Mouse (Mus musculus): ENCODE data around the gene Gatad2b.
A peak's percentile ranks its signal among the peaks of the same experiment; 100 is the strongest.

Gene Gatad2b

DNA sequence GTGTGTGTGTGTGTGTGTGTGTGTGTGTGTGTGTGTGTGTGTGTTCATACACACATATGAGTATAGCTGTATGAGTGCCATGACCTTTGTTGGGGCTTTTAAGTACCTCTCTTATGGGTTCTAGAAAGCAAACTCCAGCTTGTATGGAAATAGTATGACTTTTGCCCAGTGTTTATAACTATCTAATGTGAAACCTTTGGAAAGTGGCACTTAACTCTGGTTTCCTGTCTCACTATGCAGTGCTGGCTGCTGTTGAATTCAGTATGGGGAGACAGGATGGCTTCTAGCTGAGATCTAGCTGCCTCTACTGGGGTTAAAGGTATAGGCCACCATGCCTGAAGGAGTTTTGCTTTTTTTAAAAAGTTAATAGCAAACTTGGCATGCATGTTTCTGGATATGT lies 16.6 kb downstream of the Gatad2b start:
- no peak for DNase-seq (ENCODE audit: low read depth, low spot score)

DNA sequence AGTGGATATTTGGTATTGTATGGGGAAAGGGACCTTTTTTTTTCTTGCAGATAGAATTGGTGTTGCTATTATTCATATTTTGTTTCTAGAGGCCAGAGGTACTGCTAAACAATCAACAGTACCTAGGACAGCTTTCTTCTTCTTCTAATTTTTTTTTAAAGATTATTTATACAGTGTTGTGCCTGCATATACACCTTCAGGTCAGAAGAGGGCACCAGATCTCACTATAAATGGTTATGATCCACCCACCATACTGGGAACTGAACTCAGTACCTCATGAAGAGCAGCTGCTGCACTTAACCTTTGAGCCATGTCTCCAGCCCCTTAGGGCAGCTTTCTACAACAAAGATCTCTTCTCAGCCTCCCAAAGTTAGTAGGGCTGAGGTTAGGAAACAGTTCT lies 20.4 kb downstream of the Gatad2b start:
- peak; percentile 49 for DNase-seq (ENCODE audit: low read depth, low spot score)

DNA sequence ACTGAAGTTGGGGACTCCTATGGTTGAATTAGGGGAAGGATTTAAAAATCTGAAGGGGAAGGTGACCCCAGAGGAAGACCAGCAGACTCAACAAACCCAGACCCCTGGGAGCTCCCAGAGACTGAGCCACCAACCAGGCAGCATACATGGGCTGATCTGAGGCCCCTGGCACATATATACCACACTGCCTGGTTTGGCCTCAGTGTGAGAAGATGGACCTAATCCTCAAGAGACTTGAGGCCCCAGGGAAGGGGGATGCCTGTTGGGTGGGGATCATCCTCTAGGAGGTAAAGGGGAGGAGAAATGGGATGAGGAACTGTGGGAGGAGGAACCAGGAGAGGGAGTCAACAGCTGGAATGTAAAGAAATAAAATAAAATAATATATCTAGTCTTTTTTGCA lies 21.3 kb downstream of the Gatad2b start:
- no peak for DNase-seq (ENCODE audit: low read depth, low spot score)

DNA sequence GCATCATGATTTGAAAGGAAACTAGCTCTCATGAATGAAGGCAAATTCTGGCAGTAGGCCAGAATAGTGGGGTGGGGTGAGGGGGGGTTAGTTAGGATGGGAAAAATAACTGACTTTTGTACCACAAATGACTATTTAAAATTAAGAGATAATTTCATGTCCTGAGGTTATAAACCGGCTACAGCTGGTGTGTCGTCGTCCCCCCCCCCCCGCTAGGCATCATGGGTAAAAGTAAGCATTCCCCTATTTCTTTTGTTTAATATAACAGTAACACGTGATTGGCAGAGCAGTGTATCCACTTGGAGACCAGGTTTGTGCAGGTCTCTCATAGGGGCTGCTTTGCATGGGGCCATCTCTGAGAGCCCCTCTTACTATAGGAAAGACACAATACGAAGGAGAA lies 29.3 kb downstream of the Gatad2b start:
- DNase-seq (ENCODE audit: low read depth, low spot score): no peak

DNA sequence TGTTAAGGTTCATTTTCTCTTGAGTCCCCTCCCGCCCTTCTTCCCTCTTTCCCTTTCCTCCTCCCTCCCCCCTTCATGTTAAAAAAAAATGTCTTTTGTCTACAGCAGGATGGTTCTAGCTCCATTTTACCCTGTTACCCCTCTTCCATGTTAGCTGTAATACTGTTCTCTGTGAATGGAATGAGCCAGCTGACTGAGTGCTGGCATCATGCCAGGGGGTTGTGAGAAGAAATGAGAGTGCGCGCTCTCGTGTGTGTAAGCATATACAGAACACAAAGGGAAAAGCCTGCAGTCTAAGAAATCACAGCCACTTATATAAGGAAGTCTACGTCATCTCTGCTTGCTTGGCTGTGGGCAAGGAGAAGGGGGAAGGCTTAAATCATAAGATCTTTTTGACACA lies 30.1 kb downstream of the Gatad2b start:
- DNase-seq (ENCODE audit: low read depth, low spot score): no peak

DNA sequence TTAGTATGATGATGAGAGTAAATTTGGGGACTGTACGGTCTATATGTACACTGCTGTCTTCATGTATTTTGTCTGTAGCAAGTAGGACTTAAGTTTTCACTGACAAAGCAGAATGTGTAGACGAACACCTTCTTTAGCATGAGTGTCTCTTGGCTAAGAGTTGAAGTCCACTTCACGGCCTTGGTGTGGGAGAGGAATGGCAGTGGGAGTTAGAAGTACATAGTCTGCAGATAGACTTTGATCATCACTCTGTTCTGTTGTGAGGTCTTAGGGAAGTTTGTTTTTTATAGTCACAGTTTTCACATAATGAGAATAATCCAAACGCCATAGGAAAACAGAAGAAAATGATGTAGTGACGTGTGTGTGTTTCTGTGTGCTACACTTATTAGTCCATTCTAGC lies 39.5 kb downstream of the Gatad2b start:
- no peak for DNase-seq (ENCODE audit: low read depth, low spot score)

DNA sequence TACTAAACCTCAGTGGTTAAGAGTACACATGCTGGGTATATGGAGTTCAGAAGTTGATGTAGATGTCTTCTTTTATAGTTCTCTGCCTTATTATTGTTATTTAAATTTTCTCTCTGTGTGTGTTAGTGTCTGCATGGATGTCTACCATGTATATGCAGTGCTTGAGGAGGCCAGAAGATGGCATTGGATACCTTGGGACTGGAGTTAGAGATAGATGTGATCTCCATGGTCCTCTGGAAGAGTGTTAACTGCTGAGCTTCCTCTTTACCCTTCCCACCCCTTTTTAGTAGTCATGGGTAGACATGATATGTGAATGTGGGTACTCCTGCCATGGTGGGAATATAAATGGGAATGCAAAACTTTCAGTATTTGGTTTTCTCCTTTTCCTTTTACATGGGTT lies 42.5 kb downstream of the Gatad2b start:
- no peak for DNase-seq (ENCODE audit: low read depth, low spot score)

DNA sequence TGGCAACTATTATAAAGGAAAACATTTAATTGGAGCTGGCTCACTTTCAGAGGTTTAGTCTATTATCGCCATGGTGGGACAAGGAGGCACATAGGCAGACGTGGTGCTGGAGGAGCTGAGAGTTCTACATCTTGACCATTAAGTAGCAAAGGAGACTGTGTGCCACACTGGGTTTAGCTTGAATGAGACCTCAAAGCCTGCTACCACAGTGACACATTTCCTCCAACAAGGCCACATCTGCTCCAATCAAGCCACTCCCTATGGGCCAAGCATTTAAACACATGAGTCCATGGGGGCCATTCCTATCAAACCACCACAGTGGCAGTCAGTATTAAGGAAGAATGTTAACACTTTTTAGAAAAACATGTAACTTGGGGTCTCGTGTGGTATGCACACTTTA lies 45.2 kb downstream of the Gatad2b start:
- no peak for DNase-seq (ENCODE audit: low read depth, low spot score)

DNA sequence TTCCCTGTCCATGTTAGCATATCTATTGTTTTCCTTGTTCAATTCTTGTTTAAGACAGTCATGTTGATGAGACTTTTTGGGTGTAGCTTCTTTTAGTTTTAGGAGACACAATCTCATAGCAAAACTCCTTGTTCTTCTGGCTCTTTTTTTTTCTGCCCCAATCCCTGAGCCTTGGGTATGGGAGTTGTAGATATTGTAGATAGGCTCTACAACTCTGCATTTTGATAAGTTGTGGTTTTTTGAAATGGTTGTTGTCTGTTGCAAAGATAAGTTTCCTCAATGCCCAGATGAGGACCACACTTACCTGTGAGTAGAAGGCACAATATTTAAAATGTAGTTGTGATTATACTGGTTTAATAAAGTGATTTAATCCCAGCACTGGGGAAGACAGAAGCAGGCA lies 47.2 kb downstream of the Gatad2b start:
- DNase-seq (ENCODE audit: low read depth, low spot score): no peak

DNA sequence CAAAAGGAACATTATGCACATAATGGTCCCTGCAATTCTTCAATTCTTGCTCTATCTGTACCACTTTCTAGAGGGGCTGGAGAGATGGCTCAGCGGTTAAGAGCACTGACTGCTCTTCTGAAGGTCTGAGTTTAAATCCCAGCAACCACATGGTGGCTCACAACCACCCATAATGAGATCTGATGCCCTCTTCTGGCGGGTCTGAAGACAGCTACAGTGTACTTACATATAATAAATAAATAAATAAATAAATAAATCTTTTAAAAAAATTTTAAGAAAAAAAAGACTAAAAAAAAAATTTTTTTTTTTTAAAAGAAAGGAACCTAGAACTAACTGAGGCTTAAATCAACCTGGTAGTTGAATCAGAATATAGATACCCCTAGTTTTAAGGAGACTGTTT lies 49.9 kb downstream of the Gatad2b start:
- DNase-seq (ENCODE audit: low read depth, low spot score): peak; percentile 39

DNA sequence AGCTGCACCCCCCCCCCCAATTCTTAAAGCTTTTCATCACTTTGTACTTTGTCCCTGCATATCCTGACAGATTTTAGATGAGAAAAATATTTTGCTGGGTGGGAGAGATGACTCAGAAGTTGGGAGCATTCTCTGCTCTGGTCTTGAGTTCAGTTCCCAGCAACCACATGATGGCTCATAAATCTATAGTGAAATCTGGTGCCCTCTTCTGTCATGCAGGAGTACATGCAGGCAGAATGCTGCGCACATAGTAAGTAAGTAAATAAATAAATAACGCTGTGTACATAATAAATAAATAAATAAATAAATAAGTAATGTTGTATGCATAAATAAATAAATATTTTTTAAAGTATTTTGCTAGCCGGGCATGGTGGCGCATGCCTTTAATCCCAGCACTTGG lies 54.9 kb downstream of the Gatad2b start:
- DNase-seq (ENCODE audit: low read depth, low spot score): peak; percentile 42

DNA sequence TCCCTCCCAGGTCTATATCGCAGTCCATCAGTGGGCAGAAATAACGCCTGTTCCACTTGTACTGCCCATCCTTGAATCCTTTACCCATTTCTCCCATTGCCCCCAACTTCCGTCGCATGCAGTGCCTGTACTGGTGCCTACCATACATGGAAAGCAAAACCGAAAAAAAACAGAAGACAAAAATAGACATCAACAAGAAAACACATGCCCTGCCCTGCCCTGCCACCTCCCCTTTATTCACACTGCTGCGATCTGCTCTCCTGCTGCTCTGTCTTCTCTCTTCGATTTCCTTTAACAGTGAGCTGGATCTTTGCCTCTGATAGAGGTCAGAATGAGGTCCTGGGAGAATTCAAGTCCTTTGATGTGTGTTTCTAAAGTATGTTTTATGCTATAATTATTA lies 65.0 kb downstream of the Gatad2b start:
- no peak for DNase-seq (ENCODE audit: low read depth, low spot score)

DNA sequence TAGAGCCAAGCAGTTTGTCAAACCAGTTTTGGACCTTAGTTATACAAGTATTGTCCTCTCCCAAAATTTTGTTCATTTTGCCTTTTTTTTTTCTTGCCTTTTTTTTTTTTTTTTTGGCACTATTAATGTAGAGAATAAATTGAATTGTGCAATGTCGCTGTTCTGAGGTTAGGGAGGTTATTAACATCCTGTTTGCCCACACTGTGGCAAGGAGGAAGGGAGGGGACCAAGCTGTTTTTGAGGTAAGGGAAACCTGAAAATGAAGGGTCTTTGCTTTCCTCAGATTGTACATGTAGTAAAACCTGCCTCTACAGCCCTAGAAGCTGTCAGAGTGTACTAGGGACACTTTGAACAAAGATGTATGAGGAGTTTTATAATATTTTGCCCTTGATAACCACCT lies 66.3 kb downstream of the Gatad2b start:
- no peak for DNase-seq (ENCODE audit: low read depth, low spot score)

DNA sequence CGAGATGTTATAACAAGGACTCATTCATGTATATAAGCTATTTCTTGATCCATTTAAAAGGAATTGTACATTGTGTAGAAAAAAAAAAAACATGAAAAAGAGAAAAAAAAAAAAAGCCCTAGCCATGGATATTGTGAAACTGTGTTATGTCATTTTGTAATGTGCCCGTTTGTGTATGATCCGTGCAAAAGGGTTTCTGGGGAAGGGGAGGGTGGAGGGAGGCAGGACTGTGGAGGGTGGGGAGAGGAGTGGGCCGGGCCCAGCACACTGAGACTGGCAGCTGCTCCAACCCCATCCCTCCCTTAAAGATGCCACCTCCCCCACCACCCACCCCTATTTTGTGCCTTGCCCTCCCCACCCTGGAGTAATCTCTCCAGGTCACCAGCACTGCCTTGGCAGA lies 68.5 kb downstream of the Gatad2b start:
- no peak for DNase-seq (ENCODE audit: low read depth, low spot score)

DNA sequence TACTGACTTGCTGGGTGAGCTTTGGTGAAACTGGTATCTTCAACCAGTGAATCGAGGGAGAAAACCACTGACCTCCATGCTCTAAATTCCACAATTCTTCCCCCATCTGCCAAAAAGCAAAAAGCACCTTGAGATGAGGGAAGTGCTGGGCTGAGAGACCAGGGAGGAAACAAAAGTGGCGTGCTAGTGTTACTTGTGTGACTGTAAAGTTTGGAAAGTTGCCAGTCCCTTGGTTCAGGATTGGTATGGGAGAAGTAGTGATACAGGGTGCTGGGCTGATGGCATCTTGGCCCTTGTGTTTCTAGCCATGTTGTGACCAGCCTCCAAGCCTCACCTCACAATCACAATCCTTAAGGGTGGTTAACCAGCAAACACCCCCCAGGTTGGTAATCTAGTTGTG lies 69.4 kb downstream of the Gatad2b start:
- peak; percentile 13 for DNase-seq (ENCODE audit: low read depth, low spot score)

DNA sequence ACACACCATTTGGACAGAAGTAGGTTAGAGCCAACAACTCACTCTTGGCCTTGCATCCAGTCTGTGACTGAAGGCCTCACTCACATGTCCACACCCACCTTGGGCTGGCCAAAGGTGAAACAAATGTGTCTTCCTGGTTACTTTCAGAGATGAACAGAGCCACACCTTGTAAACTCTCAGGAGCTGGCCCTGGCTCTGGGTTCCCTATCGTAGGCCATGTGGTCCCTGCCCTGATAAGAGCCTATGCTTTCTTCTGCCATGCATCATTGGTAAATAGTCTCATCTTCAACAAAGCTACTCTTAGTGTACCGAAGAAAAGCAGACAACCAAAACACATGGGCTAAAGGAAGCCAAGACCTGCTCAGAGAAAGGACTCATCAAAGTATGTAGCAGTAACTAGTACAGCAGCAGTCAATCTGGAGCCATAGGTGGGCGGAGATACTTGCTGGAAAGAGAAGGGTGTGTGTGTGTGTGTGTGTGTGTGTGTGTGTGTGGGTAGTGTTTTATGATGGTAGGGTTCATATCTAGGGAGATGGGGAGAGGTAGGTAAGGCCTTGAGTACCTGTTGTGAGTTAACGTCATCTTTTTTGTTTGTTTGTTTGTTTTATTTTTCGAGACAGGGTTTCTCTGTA lies 74.1 kb downstream of the Gatad2b start:
- DNase-seq (ENCODE audit: low read depth, low spot score): no peak

DNA sequence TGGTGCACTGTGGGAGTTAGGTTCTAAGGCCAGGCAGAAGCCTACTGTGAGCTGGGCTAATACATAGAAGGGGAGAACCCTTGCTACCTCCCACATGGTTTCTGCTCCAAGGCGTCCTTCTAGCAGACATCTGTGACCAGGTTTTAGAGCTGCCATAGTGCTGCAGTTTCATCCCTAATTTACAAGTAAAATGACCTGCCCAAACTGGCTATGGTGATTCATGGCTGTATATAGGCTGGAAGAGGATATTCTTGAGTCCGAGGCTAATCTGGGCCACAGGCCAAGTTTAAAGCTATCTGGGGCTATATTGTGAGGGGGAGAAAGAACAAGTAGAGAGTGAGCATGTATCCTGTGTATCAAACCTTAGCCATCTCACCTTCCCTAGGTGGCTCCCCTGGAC lies 76.1 kb downstream of the Gatad2b start:
- no peak for DNase-seq (ENCODE audit: low read depth, low spot score)

DNA sequence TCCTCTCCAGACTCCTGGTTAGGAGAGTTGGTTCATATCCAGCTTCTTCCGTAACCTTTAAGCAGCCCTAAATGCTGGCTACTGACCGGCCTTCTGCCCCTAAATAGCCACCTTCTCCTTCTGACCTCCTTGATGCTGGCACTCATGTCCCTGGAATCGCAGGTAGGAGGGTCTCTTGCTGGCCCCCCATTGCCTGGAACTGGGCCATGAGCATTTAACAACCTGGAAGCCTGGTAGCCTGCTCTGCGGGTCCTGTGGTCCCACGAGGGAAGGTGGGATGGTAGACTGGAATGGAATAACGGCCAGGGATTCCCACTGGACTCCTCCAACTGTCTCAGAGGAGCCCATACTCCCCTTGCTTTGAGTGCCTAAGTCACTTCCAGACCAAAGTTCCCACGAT lies 78.9 kb downstream of the Gatad2b start:
- no peak for DNase-seq (ENCODE audit: low read depth, low spot score)

DNA sequence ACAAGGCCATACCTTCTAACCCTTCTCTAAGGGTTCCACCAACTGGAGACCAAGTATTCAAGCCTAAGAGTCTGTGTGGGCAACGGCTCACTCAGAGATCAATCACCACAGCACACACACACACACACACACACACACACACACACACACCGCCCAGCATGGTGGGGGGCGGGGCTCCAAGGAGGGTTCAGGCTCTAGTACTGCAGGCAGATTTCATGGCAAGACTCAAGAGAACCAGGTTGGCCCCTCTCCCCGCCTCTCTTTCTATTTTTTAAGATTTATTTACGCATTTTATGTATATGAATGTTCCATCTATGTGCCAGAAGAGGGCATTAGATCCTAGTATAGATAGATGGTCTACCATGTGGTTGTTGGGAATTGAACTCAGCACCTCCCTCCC lies 79.8 kb downstream of the Gatad2b start:
- no peak for DNase-seq (ENCODE audit: low read depth, low spot score)

DNA sequence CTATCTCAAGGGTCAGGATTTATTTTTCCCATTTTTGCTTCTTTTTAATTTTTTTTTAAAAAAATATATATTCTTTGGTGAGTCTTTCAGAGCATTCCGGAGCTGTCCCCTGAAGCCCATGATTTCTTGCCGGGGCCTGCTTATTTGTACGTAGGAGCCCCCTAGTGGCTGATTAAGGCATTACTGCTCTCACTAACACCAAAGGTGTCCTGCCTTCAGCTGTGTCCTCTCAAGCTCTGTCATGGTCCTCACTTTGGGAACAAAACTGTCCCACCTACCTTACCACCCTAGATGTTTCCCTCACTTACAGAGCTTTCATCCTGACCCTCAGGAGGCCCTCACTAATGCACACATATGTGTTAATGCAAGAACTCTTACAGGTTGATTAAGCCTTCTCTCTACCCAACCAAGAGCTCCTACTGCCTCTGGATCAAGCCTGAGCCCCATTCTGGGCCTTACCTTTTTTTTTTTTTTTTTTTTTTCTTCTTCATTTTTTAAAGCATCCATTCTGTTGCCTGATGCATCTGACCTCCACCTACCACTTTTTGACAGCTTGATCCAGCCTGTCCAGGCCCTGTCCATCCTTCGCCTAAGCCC lies 80.6 kb downstream of the Gatad2b start:
- peak; percentile 94 for DNase-seq (ENCODE audit: low read depth, low spot score)

DNA sequence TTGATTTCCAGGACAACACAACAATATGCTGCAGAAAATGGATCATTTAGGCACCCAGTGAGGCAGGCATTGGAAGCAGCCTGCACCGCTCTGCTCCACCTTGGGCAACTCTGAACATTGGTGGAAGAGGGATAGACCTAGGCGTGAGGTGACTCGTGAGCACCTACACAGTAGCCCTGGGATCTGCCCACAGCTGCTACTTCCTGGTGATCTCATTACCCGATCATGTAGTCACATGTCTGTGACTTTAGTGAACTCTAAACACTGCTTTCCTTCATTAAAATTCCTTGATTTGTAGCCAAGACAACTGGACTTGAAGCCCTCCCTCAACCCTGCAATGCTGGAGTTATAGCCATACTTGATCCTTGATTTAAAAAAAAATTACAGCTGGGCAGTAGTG lies 81.4 kb downstream of the Gatad2b start:
- peak; percentile 70 for DNase-seq (ENCODE audit: low read depth, low spot score)

DNA sequence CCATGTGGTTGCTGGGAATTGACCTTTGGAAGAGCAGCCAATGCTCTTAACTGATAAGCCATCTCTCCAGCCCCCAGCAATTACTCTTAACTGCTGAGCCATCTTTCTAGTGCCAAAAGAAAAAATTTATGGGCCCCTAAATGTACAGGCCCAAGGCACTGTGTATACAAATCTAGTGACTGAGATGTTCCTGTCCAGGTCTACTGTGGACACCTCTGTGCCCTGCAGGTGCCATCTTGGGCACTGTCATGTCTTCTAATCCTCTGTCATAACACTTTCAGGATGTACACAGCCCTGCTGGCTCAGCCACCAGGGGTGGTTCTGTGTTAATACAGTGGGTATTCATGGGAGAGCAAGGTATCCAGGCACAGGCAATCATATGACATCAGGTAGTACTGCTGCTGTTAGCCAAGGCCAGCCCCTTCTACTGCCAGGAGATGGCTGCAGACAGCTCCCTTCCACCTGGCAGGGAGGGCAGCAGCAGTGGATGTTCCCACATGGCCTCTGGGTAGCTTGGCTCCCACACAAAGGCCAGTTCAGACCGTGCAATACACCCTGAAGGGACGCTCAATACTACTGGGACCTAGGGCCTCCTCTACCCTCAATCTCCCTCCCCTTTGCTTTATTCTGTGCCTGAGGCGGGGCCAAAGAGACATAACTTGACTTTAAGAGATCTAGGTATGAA lies 82.7 kb downstream of the Gatad2b start:
- DNase-seq (ENCODE audit: low read depth, low spot score): no peak

DNA sequence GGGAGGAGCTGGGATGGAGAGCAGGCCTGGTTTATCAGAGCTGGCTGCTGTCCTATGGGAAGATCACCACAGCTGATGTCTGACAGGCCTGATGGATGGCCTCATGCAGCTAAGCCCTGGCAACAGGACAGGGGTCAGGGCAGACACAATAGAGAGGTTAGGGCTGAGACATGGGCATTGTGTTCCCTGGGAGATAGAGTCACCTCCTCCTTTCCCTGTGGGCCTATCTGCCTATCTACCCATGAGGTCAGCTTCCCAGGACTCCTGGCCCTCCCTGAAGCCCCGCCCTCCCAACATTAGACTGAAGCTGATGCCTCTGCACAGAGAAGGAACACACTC lies 83.2 kb downstream of the Gatad2b start:
- peak; percentile 65 for DNase-seq (ENCODE audit: low read depth, low spot score)

DNA sequence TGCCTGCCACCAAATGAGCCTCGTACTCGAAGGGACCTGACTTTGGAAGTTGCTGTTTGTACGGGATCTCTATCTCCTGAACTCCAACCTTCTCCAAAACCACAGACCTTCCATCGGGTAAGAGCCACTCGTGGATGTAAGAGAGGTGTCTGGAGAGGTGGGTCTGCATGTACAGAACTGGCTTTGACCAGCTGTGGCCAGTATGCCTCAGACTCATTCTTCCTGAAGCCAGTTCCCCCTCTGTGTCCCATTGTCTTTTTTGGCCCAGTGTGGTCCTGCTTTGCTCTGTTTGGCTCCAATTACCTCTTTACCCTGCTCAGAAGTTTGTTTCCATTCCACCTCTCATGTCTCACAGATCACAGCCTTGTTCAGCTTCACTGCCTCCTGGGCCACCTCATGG lies 85.5 kb downstream of the Gatad2b start:
- DNase-seq (ENCODE audit: low read depth, low spot score): no peak
